Mouse (Mus musculus) embryonic fibroblast, embryonic 13.5 days (primary cell): ENCODE measurements around the gene Pop7. TPM values are rescaled to one million over a fixed set of nuclear protein-coding genes. Genes with fewer than 3 reads are reported as not detected.

Experiments
- H3K27ac ChIP-seq: 2 replicates; pipeline ENCODE4 v1.5.1; 2012; ENCODE audit warnings: low read length, control low read depth, inconsistent platforms; ENCODE audit not compliant: insufficient read depth
- H3K4me1 ChIP-seq: 2 replicates; pipeline ENCODE4 v1.6.1; 2011; ENCODE audit warnings: low read length; ENCODE audit not compliant: control insufficient read depth, insufficient read depth
- H3K4me3 ChIP-seq: 2 replicates; pipeline ENCODE4 v1.5.1; 2011; ENCODE audit warnings: mild to moderate bottlenecking, control low read depth, low read length; ENCODE audit not compliant: insufficient read depth
- CTCF ChIP-seq: IDR thresholded peaks from 2 replicates; pipeline ENCODE4 v1.5.1; 2011; ENCODE audit warnings: mild to moderate bottlenecking, control low read depth, low read length, moderate library complexity, borderline replicate concordance; ENCODE audit not compliant: insufficient read depth
- POLR2A ChIP-seq: IDR thresholded peaks from 2 replicates; pipeline ENCODE4 v1.6.1; 2011; ENCODE audit warnings: low read depth, mild to moderate bottlenecking, control low read depth, low read length, moderate library complexity
- polyA plus RNA-seq: library from polyadenylated mRNA; stranded (reverse); fragments of >200 nt; gene quantifications from 2 replicates; pipeline ENCODE4 v1.2.4, GENCODE M21; 2011; ENCODE audit warnings: low read depth; ENCODE audit not compliant: missing spikeins, insufficient read length

Pop7 gene
- polyA plus RNA-seq, 1 experiment = 14.6 TPM

DNA sequence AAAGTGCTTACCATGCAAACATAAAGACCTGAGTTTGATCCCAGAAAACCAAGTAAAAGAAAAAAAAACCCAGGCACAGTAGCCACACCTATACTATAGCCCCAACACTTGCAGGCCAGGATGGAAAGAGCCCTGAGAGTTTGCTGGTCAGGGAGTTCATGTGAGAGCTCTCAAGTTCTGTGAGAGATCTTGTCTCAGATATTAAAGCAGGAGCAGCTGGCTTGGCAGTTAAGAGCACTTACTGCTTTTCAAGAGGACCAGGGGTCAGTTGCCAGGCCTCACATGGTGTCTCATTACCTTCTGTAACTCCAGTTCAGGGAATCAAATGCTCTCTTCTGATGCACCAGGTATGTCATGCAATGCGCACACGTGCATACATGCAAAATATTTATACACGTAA is 32.4 kb upstream of the Pop7 start:
- Histone ChIP-seq H3K27ac (no peak overlapping the region), H3K4me1 (peaks cover 3% of the 10 kb centered on the region; the same call in 1 of the 2 replicates), H3K4me3 (no peak overlapping the region)
- TF ChIP-seq POLR2A = no peak
- TF ChIP-seq CTCF = no peak

DNA sequence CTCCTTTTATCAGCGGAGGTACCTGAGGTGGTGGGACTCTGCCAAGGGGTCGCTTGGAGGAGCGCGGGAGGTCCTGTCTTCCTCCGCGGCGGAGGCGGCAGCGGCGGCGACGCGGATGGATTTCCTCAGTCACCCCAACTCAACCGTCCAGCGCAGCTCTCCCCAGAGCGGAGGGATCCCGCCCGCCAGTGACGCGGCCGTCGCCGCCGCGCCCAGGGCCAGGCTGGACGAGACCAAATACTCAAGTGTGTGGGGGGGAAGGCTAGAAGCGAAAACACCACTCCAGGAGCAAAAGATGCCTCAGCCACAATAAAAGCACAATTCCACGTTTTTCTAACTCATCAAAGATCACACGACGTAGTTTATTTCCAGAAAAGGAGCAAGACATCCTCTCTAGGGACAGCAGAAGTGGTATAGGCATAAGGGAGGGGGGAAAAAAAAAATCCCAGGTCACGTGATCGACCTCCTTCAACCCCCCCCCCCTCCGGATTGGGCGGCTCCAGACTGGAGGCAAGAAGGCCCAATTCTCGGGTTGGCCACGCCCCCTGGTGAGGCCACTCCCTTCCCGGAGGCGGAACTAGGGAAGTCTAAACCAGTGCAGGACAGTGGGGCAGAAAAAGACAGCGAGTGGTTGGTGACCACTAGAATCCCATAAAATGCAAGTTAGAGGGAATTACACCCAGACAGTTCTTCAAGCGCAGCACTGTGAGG is 31.0 kb upstream of the Pop7 start, which contains the start of the genes Epo and Gnb2:
Gene Epo, minus strand, starts transcription at position 126 of the 711 bp plus-strand sequence.
Gene Gnb2, minus strand, starts transcription at position 394 of the 711 bp plus-strand sequence.
- Histone ChIP-seq H3K27ac (peak within 1 kb of the TSS; percentile 97), H3K4me3 (peak within 1 kb of the TSS; percentile 97), H3K4me1 (peaks cover 8% of the 10 kb centered on the region; the same call in 1 of the 2 replicates)
- TF ChIP-seq POLR2A (peak; percentile 91), CTCF (no peak)

- H3K4me3 ChIP-seq = peak overlapping the region; percentile 97
- TF ChIP-seq CTCF (no peak), POLR2A (no peak)
- peaks cover 8% of the 10 kb centered on the region; the same call in 1 of the 2 replicates for H3K4me1 ChIP-seq
- peak overlapping the region; percentile 97 for H3K27ac ChIP-seq
Measured at GRCm38 (mm10) chr5:137532808-137533116, 30.4 kb upstream of the Pop7 start.

DNA sequence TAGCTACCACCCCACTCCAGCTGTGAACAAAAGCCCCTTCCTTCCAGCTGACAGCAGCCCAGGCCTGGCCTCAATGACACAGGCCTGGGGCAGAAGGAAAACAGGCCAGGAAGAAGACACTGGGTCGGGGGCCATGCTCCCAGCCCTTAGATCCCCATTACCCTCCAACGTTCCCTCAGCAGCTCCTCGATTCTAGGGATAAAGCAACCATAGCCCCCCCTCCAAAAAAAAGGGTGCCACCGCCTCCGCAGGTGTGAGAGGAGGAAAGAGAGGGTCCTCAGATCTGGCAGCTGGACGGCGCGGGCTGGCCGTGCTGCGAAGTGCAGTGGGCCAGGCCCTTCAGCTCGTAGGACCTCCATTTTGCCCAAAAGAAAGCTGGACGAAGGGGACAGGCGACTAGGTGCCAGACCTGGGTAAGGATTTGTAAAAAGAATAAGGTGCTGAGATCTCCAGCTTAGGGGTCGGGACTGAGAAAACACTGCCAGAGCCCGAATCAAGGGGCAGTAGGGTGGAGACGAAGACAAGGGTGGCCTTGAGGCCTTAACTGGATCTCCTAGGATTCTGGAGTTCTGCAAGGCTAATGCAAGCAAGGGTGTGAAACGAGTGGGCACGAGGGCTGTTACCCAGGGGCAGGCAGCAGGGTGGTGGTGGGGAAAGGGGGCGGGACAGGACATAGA is 30.0 kb upstream of the Pop7 start:
- H3K4me3 ChIP-seq = peak overlapping the region; percentile 97
- peak overlapping the region; percentile 97 for H3K27ac ChIP-seq
- TF ChIP-seq CTCF (no peak), POLR2A (peak; percentile 52; the same call in 1 of the 2 replicates)
- peaks cover 8% of the 10 kb centered on the region; the same call in 1 of the 2 replicates for H3K4me1 ChIP-seq

GRCm38 (mm10) chr5:137531414-137532130 is 29.3 kb upstream of the Pop7 start:
- Histone ChIP-seq H3K4me1 (peaks cover 8% of the 10 kb centered on the region; the same call in 1 of the 2 replicates), H3K4me3 (peak overlapping the region; percentile 97), H3K27ac (peak overlapping the region; percentile 97)
- TF ChIP-seq POLR2A (peak; percentile 16; the same call in 1 of the 2 replicates), CTCF (no peak)

- TF ChIP-seq POLR2A = peak; percentile 49
- TF ChIP-seq CTCF = no peak
- Histone ChIP-seq H3K27ac (peak overlapping the region; percentile 77), H3K4me3 (peak overlapping the region; percentile 97), H3K4me1 (peaks cover 8% of the 10 kb centered on the region; the same call in 1 of the 2 replicates)
Measured at GRCm38 (mm10) chr5:137530588-137531413, 28.5 kb upstream of the Pop7 start.

GRCm38 (mm10) chr5:137530075-137530474 is 27.8 kb upstream of the Pop7 start:
- TF ChIP-seq POLR2A (no peak), CTCF (no peak)
- Histone ChIP-seq H3K4me3 (peak overlapping the region; percentile 50), H3K27ac (peak overlapping the region; percentile 17), H3K4me1 (peaks cover 8% of the 10 kb centered on the region; the same call in 1 of the 2 replicates)

GRCm38 (mm10) chr5:137529221-137529995 is 27.1 kb upstream of the Pop7 start:
- Histone ChIP-seq H3K4me3 (no peak overlapping the region), H3K27ac (no peak overlapping the region)

More at GRCm38 (mm10) chr5:137529221-137529995, 27.1 kb upstream of the Pop7 start:
- no peak for TF ChIP-seq POLR2A
- no peak for TF ChIP-seq CTCF
- peaks cover 8% of the 10 kb centered on the region; the same call in 1 of the 2 replicates for H3K4me1 ChIP-seq
